Mouse (Mus musculus): Measurements from ENCODE around the gene Vil1. TPM values are rescaled to one million over a fixed set of nuclear protein-coding genes. Genes with fewer than 3 reads are reported as not detected.

Gene Vil1
- total RNA-seq, 1 experiment: 1.2 TPM

GRCm38 (mm10) chr1:74387386-74387988, 21.7 kb upstream of the Vil1 start:
- Histone ChIP-seq H3K4me1 (ENCODE audit: control insufficient read depth in 2 of 2, insufficient read depth in 2 of 2, low read length in 2 of 2, poor library complexity in 1 of 2) (peaks cover 0 to 26% of the 10 kb centered on the region in 2 experiments), H3K27ac (ENCODE audit: insufficient read depth, low read depth, low read length, poor library complexity, severe bottlenecking) (peak overlapping the region; percentile 93), H3K4me3 (ENCODE audit: insufficient read depth in 1 of 2, low read depth in 1 of 2, low read length in 2 of 2, poor library complexity in 1 of 2, severe bottlenecking in 1 of 2) (peak overlapping the region; percentile 51 to 59), H3K9ac (ENCODE audit: insufficient read depth, low read depth, low read length, poor library complexity, severe bottlenecking) (peak overlapping the region; percentile 58; the same call in 1 of the 2 replicates), H3K36me3 (ENCODE audit: control insufficient read depth, insufficient read depth, low read length, poor library complexity, severe bottlenecking) (no peaks in the 10 kb centered on the region), H3K9me3 (ENCODE audit: control insufficient read depth, insufficient read depth, low read depth, low read length) (no peaks in the 10 kb centered on the region)
- no peak for DNase-seq (ENCODE audit: low read depth, low spot score)
- TF ChIP-seq MAFK (IDR thresholded peaks at IDR 0.05; ENCODE audit: insufficient read depth, low read depth, low read length) (no peak), HCFC1 (IDR thresholded peaks at IDR 0.05; ENCODE audit: borderline replicate concordance, insufficient read depth, low read length) (no peak), ZC3H11A (IDR thresholded peaks at IDR 0.05; ENCODE audit: borderline replicate concordance, low read depth, low read length) (no peak; the same call in 1 of the 2 replicates), CHD2 (IDR thresholded peaks at IDR 0.05; ENCODE audit: low read depth, low read length) (no peak), ZNF384 (IDR thresholded peaks at IDR 0.05; ENCODE audit: low read depth, low read length) (no peak)
- in situ Hi-C loops (cut with MboI; ENCODE audit: low sequenced_read_pairs in 2 of 2, unreplicated experiment in 2 of 2): no loop called here

- no peak for DNase-seq (ENCODE audit: low read depth, low spot score)
- in situ Hi-C loops (cut with MboI; ENCODE audit: low sequenced_read_pairs in 2 of 2, unreplicated experiment in 2 of 2): no loop called here
These were observed 20.7 kb upstream of the Vil1 start for GRCm38 (mm10) chr1:74388398-74388920.

GRCm38 (mm10) chr1:74389831-74390286, 19.3 kb upstream of the Vil1 start:
- TF ChIP-seq HCFC1 (IDR thresholded peaks at IDR 0.05; ENCODE audit: borderline replicate concordance, insufficient read depth, low read length) (no peak), ZC3H11A (IDR thresholded peaks at IDR 0.05; ENCODE audit: borderline replicate concordance, low read depth, low read length) (no peak), MAFK (IDR thresholded peaks at IDR 0.05; ENCODE audit: insufficient read depth, low read depth, low read length) (no peak), CHD2 (IDR thresholded peaks at IDR 0.05; ENCODE audit: low read depth, low read length) (no peak)
- Histone ChIP-seq H3K9ac (ENCODE audit: insufficient read depth, low read depth, low read length, poor library complexity, severe bottlenecking) (peak overlapping the region; percentile 73), H3K4me1 (ENCODE audit: control insufficient read depth in 2 of 2, insufficient read depth in 2 of 2, low read length in 2 of 2, poor library complexity in 1 of 2) (peaks cover 0 to 26% of the 10 kb centered on the region in 2 experiments; a peak in 3 of 4 replicates), H3K36me3 (ENCODE audit: control insufficient read depth, insufficient read depth, low read length, poor library complexity, severe bottlenecking) (peaks cover 9% of the 10 kb centered on the region; the same call in 1 of the 2 replicates), H3K9me3 (ENCODE audit: control insufficient read depth, insufficient read depth, low read depth, low read length) (no peaks in the 10 kb centered on the region), H3K4me3 (ENCODE audit: insufficient read depth in 1 of 2, low read depth in 1 of 2, low read length in 2 of 2, poor library complexity in 1 of 2, severe bottlenecking in 1 of 2) (peak overlapping the region; percentile 52 to 67), H3K27ac (ENCODE audit: insufficient read depth, low read depth, low read length, poor library complexity, severe bottlenecking) (no peak overlapping the region)
- DNase-seq (ENCODE audit: low read depth, low spot score): no peak
- in situ Hi-C loops (cut with MboI; ENCODE audit: low sequenced_read_pairs in 2 of 2, unreplicated experiment in 2 of 2): no loop called here

More at GRCm38 (mm10) chr1:74388398-74388920, 20.7 kb upstream of the Vil1 start:
- no peak for TF ChIP-seq ZNF384 (IDR thresholded peaks at IDR 0.05; ENCODE audit: low read depth, low read length)
- TF ChIP-seq CHD2 (IDR thresholded peaks at IDR 0.05; ENCODE audit: low read depth, low read length): no peak
- TF ChIP-seq ZC3H11A (IDR thresholded peaks at IDR 0.05; ENCODE audit: borderline replicate concordance, low read depth, low read length): no peak
- no peak for TF ChIP-seq MAFK (IDR thresholded peaks at IDR 0.05; ENCODE audit: insufficient read depth, low read depth, low read length)
- TF ChIP-seq HCFC1 (IDR thresholded peaks at IDR 0.05; ENCODE audit: borderline replicate concordance, insufficient read depth, low read length): no peak
- Histone ChIP-seq H3K36me3 (ENCODE audit: control insufficient read depth, insufficient read depth, low read length, poor library complexity, severe bottlenecking) (no peaks in the 10 kb centered on the region), H3K27ac (ENCODE audit: insufficient read depth, low read depth, low read length, poor library complexity, severe bottlenecking) (no peak overlapping the region), H3K4me1 (ENCODE audit: control insufficient read depth in 2 of 2, insufficient read depth in 2 of 2, low read length in 2 of 2, poor library complexity in 1 of 2) (peaks cover 0 to 30% of the 10 kb centered on the region in 2 experiments), H3K9me3 (ENCODE audit: control insufficient read depth, insufficient read depth, low read depth, low read length) (no peaks in the 10 kb centered on the region), H3K4me3 (ENCODE audit: insufficient read depth in 1 of 2, low read depth in 1 of 2, low read length in 2 of 2, poor library complexity in 1 of 2, severe bottlenecking in 1 of 2) (no peak overlapping the region), H3K9ac (ENCODE audit: insufficient read depth, low read depth, low read length, poor library complexity, severe bottlenecking) (no peak overlapping the region)

- no peaks in the 10 kb centered on the region for H3K9me3 ChIP-seq (ENCODE audit: control insufficient read depth, insufficient read depth, low read depth, low read length)
- in situ Hi-C loops (cut with MboI; ENCODE audit: low sequenced_read_pairs in 2 of 2, unreplicated experiment in 2 of 2): no loop called here
- peak; percentile 87 for DNase-seq (ENCODE audit: low read depth, low spot score)
- peaks cover 14% of the 10 kb centered on the region; the same call in 1 of the 2 replicates for H3K36me3 ChIP-seq (ENCODE audit: control insufficient read depth, insufficient read depth, low read length, poor library complexity, severe bottlenecking)
- peak overlapping the region; percentile 67 to 84 for H3K4me3 ChIP-seq (ENCODE audit: insufficient read depth in 1 of 2, low read depth in 1 of 2, low read length in 2 of 2, poor library complexity in 1 of 2, severe bottlenecking in 1 of 2)
- H3K9ac ChIP-seq (ENCODE audit: insufficient read depth, low read depth, low read length, poor library complexity, severe bottlenecking): peak overlapping the region; percentile 73; the same call in 1 of the 2 replicates
- H3K4me1 ChIP-seq (ENCODE audit: control insufficient read depth in 2 of 2, insufficient read depth in 2 of 2, low read length in 2 of 2, poor library complexity in 1 of 2): peaks cover 0 to 21% of the 10 kb centered on the region in 2 experiments; a peak in 3 of 4 replicates
- TF ChIP-seq ZC3H11A (IDR thresholded peaks at IDR 0.05; ENCODE audit: borderline replicate concordance, low read depth, low read length) (no peak), HCFC1 (IDR thresholded peaks at IDR 0.05; ENCODE audit: borderline replicate concordance, insufficient read depth, low read length) (no peak), MAFK (IDR thresholded peaks at IDR 0.05; ENCODE audit: insufficient read depth, low read depth, low read length) (peak; percentile 63), ZNF384 (IDR thresholded peaks at IDR 0.05; ENCODE audit: low read depth, low read length) (no peak), CHD2 (IDR thresholded peaks at IDR 0.05; ENCODE audit: low read depth, low read length) (no peak)
- H3K27ac ChIP-seq (ENCODE audit: insufficient read depth, low read depth, low read length, poor library complexity, severe bottlenecking): no peak overlapping the region
These were observed 18.8 kb upstream of the Vil1 start for GRCm38 (mm10) chr1:74390287-74390906.

Data from ES-E14 (cell line).